Mouse (Mus musculus): ENCODE results near the gene 1700125H20Rik. TPM values are rescaled to one million over a fixed set of nuclear protein-coding genes. Genes with fewer than 3 reads are reported as not detected.
A peak's percentile ranks its signal among the peaks of the same experiment; 100 is the strongest.

1700125H20Rik gene
- 0.16 and 0.33 TPM in 2 replicates for polyA plus RNA-seq (2015; fragmentation: Nextera tagmentation; extraction: Ambion mirVana)

DNA sequence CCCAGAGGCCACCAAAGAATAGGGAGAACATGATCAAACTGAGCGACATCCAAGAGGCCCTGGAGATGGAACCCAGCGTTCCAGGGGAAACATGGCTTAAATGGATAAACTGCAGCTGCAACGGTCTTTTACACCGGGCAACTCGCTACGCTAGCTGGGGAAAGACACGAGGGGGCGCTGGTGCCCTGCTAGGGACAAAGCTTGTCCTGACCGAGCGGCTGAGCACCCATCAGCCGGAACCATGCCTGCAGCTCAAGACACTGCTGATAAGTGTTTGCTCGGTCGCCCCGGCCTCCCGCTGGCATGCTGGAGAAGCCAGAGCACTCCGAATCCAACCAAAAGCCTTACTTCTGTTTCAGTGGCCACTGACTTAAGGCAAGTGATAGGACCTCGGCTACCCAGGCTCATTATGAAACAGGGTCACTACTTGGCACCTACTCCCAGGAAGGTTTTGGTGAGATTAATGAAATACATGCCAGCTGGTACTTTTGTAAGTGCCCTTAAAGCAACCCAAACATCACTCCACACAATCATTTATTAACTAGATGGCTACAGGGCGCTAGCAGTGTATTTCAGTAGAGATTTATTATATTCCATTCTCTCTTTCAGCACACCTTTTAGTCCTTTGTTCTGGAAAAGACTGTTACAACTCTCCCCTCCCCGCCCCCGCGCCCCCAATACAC, at the start of gene 1700125H20Rik:
TSS of gene 1700125H20Rik (plus strand) at position 347 of the 683 bp plus-strand sequence.
- no peak for TF ChIP-seq EP300 (IDR thresholded peaks at IDR 0.05; ENCODE audit: low read depth)
- peak; percentile 99 for TF ChIP-seq CTCF (IDR thresholded peaks at IDR 0.05; ENCODE audit: low read depth)
- no peaks in the 10 kb centered on the region for H3K36me3 ChIP-seq (replicated peaks; ENCODE audit: insufficient read depth, low read length)
- DNase-seq (peak; percentile 95), ATAC-seq (peak; percentile 95)
- peaks cover 7% of the 10 kb centered on the region for H3K4me1 ChIP-seq (ENCODE audit: insufficient read depth)
- 13% methylated on average over 21 of the region's 21 CpGs for WGBS (ENCODE audit: insufficient replicate concordance)
- peak within 1 kb of the TSS; percentile 83 for H3K4me2 ChIP-seq (ENCODE audit: low read depth, low read length)
- no peaks in the 10 kb centered on the region for H3K9me3 ChIP-seq (ENCODE audit: low read length)
- H3K27me3 ChIP-seq (ENCODE audit: insufficient read depth, low read length): no peaks in the 10 kb centered on the region
- H3K4me3 ChIP-seq (ENCODE audit: low read depth, low read length): peak within 1 kb of the TSS; percentile 29
- peak within 1 kb of the TSS; percentile 38; the same call in 1 of the 2 replicates for H3K9ac ChIP-seq (replicated peaks)
- H3K27ac ChIP-seq (ENCODE audit: low read depth): no peak within 1 kb of the TSS

DNA sequence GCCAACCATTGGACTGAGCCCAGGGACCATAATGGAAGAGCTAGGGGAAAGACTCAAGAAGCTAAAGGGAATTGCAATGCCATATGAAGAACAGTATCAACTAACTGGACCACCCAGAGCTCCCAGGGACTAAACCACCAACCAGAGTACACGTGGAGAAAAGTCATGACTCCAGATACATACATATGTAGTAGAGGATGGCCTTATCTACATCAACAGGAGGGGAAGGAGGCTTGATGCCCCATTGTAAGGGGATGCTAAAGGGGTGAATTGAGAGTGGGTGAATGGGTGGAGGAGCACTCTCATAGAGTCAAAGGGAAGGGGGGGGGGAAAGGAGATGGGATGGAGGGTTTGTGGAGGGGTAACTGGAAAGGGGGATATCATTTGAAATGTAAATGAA, 48.1 kb upstream of the 1700125H20Rik start:
- Histone ChIP-seq H3K4me3 (ENCODE audit: low read depth, low read length) (no peak overlapping the region), H3K27me3 (ENCODE audit: insufficient read depth, low read length) (no peaks in the 10 kb centered on the region), H3K4me1 (ENCODE audit: insufficient read depth) (peaks cover 24% of the 10 kb centered on the region), H3K27ac (ENCODE audit: low read depth) (no peak overlapping the region), H3K36me3 (replicated peaks; ENCODE audit: insufficient read depth, low read length) (no peaks in the 10 kb centered on the region; the same call in 1 of the 2 replicates), H3K9ac (replicated peaks) (no peak overlapping the region), H3K9me3 (ENCODE audit: low read length) (no peaks in the 10 kb centered on the region), H3K4me2 (ENCODE audit: low read depth, low read length) (no peak overlapping the region)
- TF ChIP-seq EP300 (IDR thresholded peaks at IDR 0.05; ENCODE audit: low read depth) (no peak), CTCF (IDR thresholded peaks at IDR 0.05; ENCODE audit: low read depth) (no peak)
- ATAC-seq (no peak), DNase-seq (no peak)
- WGBS (ENCODE audit: insufficient replicate concordance): 57% methylated on average over 1 of the region's 1 CpGs

DNA sequence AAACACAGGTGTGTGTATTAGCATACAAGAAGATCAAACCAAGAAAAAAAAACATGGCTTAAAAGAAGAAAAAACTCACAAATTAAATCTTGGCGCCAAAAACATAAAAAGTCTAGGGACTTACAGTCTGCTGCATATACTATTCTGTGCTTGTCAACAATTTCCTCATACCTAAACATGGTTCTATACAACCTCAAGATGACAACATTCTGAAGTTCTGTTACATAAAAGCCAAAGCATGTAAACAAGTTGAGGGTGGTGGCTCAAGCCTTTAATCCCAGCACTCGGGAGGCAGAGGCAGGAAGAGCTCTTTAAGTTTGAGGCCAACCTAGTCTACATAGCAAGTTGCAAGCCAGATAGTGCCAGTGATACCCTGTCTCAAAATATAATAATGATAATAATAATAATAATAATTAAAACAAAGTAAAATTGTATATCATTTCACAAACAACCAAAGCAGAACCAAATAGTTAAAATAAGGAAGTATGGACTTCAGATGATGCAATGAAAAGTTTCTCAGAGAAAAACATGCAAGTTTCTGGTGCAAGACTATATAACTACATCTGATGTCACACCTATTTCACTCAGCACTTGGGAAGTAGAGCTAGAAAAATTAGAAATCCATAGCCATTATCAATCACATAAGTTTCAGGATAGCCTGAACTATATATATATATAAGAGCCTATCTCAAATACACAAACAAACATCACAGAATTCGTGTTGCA, 46.8 kb upstream of the 1700125H20Rik start:
- H3K4me1 ChIP-seq (ENCODE audit: insufficient read depth): peaks cover 24% of the 10 kb centered on the region
- peak overlapping the region; percentile 55 for H3K27ac ChIP-seq (ENCODE audit: low read depth)
- no peak for ATAC-seq
- DNase-seq: no peak
- no peaks in the 10 kb centered on the region; the same call in 1 of the 2 replicates for H3K36me3 ChIP-seq (replicated peaks; ENCODE audit: insufficient read depth, low read length)
- no peak overlapping the region for H3K9ac ChIP-seq (replicated peaks)
- no peaks in the 10 kb centered on the region for H3K27me3 ChIP-seq (ENCODE audit: insufficient read depth, low read length)
- no peak overlapping the region for H3K4me2 ChIP-seq (ENCODE audit: low read depth, low read length)
- no peaks in the 10 kb centered on the region for H3K9me3 ChIP-seq (ENCODE audit: low read length)
- H3K4me3 ChIP-seq (ENCODE audit: low read depth, low read length): no peak overlapping the region
- 77% methylated on average over 3 of the region's 3 CpGs for WGBS (ENCODE audit: insufficient replicate concordance)
- TF ChIP-seq CTCF (IDR thresholded peaks at IDR 0.05; ENCODE audit: low read depth): no peak

DNA sequence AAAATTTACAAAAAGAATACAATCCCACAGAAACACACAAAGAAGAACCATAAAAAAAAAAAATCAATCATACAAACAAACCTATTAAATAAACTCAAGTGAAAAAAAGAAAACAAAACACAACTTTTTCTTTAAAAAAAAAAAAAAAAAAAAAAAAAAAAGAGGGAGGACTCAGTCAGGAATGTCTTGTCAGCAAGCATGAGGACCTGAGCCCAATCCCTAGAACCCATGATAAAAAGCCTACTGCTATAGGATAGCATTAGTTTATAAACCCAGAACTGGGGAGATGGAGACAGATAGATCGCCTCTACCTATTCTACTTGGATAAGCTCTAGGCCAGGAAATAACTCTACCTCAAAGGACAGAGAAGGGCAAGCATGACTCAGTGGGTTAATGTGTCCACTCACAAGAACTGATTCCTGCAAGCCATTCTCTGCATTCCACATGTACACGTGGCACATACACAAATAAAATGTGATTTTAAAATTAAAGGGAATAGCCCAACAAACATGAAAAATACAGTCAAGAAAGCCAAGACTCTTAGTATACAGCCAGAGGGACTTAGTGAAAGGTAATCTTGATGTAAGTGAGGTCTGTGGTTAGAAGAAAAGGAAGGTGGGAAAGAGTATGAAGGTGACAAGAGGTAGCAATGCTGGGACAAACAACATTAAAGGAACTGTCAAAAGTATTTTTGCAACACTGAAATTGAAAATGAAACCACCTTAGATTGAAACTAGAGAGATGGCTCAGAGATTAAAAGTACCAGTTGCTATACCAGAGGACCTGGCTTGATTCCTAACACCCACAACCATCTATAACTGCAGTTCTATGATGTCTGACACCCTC, 43.7 kb upstream of the 1700125H20Rik start:
- Histone ChIP-seq H3K9ac (replicated peaks) (no peak overlapping the region), H3K4me3 (ENCODE audit: low read depth, low read length) (no peak overlapping the region), H3K4me1 (ENCODE audit: insufficient read depth) (peaks cover 30% of the 10 kb centered on the region), H3K27me3 (ENCODE audit: insufficient read depth, low read length) (no peaks in the 10 kb centered on the region), H3K27ac (ENCODE audit: low read depth) (peak overlapping the region; percentile 20; the same call in 1 of the 2 replicates), H3K9me3 (ENCODE audit: low read length) (no peaks in the 10 kb centered on the region), H3K36me3 (replicated peaks; ENCODE audit: insufficient read depth, low read length) (no peaks in the 10 kb centered on the region), H3K4me2 (ENCODE audit: low read depth, low read length) (peak overlapping the region; percentile 7; the same call in 1 of the 2 replicates)
- DNase-seq (no peak), ATAC-seq (no peak)
- 81% methylated on average over 2 of the region's 2 CpGs for WGBS (ENCODE audit: insufficient replicate concordance)
- TF ChIP-seq CTCF (IDR thresholded peaks at IDR 0.05; ENCODE audit: low read depth) (no peak), EP300 (IDR thresholded peaks at IDR 0.05; ENCODE audit: low read depth) (no peak)

- 60% methylated on average over 1 of the region's 1 CpGs for WGBS (ENCODE audit: insufficient replicate concordance)
- Histone ChIP-seq H3K27ac (ENCODE audit: low read depth) (no peak overlapping the region), H3K4me3 (ENCODE audit: low read depth, low read length) (no peak overlapping the region), H3K9ac (replicated peaks) (no peak overlapping the region), H3K9me3 (ENCODE audit: low read length) (no peaks in the 10 kb centered on the region), H3K4me2 (ENCODE audit: low read depth, low read length) (no peak overlapping the region), H3K4me1 (ENCODE audit: insufficient read depth) (peaks cover 31% of the 10 kb centered on the region), H3K27me3 (ENCODE audit: insufficient read depth, low read length) (no peaks in the 10 kb centered on the region), H3K36me3 (replicated peaks; ENCODE audit: insufficient read depth, low read length) (no peaks in the 10 kb centered on the region)
- ATAC-seq (0 out of 2 replicates have a peak, but pooled peaks have one; percentile 49), DNase-seq (no peak)
- TF ChIP-seq EP300 (IDR thresholded peaks at IDR 0.05; ENCODE audit: low read depth) (no peak), CTCF (IDR thresholded peaks at IDR 0.05; ENCODE audit: low read depth) (no peak)
Measured at GRCm38 (mm10) chr11:85128883-85129282, 41.3 kb upstream of the 1700125H20Rik start.
